Mouse (Mus musculus) thymus, postnatal 4 days (tissue): ENCODE measurements around the gene Sdk1.

Experiments used
- DNase-seq: peaks from one replicate; pipeline ENCODE4 v3.0.0; 2021

The Sdk1 gene

DNA sequence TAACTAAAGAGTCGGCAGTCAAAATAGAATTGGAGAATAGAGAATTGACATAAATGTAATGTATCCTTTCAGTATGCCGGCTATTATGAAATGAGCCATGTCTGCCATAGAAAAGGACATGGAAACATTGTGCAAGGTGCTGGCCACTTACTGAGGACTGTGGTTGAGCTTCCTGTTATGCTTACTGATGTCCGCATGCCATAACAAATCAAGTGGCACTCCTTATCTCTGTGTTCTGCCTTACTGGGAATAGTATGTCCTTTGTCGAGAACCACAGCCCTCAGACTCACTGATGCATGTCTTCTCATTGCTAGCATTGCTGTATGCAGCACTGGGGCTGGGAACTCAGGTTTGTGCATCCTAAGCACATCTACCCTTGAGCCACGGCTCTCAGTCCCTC is 541.0 kb downstream of the Sdk1 start:
- DNase-seq = no peak

- no peak for DNase-seq
These were observed 542.2 kb downstream of the Sdk1 start for GRCm38 (mm10) chr5:141783516-141783915.

DNA sequence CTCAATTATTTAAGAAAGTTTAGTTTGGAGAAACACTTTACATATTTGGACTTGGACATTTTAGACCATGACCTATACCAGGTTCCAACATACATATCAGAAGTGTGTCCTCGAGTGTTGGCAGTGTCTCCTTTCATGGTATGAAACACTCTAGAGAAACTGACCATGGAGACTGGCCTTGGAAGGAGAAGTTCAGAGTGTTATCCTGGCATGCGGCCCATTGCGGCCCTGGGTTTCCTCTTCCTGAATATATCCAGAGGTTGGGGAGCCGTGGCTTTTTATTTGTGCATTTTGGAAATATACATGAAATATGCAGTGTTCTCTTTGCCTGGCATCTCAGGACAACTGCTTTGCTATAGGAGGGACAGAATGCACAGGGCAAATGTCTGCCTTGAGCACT is 552.6 kb downstream of the Sdk1 start:
- DNase-seq = no peak

DNA sequence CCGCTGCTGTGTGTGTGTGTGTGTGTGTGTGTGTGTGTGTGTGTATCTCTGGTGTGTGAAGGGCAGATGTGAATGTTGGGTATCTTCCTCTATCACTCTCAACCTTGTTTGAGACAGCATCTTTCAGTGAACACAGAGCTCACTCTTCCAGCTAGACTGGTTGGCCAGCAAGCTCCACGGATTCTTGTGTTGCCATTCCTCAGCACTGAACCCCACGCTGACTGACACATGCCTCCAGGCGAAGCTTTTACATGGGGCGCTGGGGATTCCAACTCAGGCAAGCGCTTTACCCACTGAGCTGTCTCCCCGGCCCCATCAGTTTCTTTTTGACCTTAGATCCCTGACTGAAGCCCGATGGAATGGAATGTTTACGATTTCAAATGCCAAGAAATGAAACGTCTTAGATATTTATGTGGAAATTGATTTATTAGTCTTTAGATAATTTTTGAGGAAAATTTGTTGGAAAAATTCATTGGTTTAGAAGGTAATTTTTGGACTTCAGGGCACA is 582.6 kb downstream of the Sdk1 start:
- DNase-seq = no peak

GRCm38 (mm10) chr5:141824739-141825379 is 583.6 kb downstream of the Sdk1 start:
- DNase-seq = no peak

GRCm38 (mm10) chr5:141835566-141835965 is 594.3 kb downstream of the Sdk1 start:
- DNase-seq = no peak

- no peak for DNase-seq
These were observed 595.7 kb downstream of the Sdk1 start for GRCm38 (mm10) chr5:141836892-141837455.

DNA sequence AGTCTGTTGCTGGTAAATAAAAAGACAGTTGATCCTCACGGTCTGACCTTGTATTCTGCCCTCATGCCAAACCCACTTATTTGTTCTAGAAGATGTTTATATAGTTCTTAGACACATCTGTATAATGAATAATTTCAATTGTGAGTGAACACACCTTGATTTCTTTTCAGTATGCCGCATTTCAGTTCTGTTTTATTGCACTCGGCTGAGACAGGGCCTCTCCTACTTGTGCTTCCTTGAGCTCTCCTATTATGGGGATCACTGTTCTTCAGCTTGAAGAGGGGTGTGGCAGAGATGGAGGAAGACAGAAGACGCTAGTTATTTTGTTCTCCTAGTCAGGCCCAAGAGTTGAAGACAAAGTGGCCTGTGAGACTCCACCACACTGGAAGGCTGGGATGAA is 603.4 kb downstream of the Sdk1 start:
- DNase-seq = no peak

DNA sequence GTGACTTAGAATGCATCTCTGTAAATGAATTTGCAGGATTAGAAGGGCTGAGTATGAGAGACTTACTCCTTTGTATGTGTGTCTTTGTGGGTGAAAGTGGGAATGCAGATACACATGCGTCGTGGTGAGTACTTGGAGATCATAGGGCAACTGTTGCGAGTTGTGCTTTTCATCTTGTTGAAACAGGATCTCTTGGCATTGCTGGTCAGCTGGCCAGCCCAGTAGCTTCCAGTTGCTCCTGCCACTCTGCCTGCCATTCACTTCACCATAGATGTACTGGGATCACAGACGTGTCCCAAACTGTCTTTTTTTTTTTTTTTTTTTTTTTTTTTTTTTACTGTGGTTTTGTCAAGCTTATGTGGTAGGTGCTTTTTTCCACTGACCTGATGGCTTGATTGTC is 606.4 kb downstream of the Sdk1 start:
- DNase-seq = no peak

GRCm38 (mm10) chr5:141852175-141852574 is 610.9 kb downstream of the Sdk1 start:
- no peak for DNase-seq

GRCm38 (mm10) chr5:141856447-141856846 is 615.2 kb downstream of the Sdk1 start:
- no peak for DNase-seq

DNA sequence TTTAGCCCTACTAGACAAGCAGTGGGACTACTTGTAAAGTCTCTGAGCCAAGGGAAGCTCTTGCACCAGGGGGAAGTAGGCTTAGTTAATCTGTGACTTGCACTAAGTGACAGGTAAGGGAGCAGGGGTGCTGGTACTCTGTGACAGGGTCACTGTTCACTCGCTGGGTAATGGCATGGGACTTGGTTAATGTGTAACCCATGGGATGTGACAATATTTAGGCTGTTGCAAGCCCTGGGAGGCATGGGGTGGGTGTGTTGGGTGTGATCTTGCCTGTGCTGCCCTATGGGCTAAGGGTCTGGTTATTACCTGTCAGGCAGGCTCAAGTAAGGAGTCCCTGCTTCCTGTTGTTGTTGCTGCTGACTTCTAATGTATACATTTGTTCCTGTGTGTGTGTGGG is 616.5 kb downstream of the Sdk1 start:
- no peak for DNase-seq

DNA sequence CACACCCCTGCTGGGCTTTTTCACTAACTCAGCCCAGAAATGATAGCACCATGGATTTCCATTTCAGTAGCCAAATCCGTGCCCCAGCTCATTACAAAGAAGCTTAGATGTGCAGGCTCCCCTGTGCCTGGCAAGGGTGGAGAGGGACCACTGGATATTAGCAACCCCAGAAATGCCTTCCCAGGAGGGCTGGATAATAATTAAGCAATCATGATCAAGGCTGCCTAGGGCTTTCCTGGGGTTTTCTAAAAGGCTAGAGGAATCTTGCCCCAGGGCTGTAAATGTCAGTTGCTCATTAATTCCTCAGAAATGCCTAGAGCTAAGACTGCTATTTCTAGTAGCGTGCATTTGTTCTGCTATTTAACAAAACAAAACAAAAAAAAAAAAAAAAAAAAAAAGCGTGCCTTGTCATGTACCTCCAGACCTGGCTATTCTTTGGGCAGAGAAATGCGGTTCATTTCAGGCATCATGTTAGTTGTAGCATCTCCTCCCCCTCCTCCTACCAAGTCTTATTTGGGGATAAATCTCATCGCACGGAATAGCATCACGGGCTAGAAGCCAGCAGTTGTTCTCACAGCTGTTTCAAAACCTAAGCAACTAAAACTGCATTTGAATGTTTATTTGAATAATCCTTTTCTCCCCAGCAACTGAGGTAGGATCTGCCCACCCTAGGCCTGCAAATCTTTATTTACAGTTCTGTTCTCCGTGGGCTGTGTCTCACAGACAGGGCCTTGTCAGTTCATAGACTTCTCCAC is 617.3 kb downstream of the Sdk1 start:
- no peak for DNase-seq

DNA sequence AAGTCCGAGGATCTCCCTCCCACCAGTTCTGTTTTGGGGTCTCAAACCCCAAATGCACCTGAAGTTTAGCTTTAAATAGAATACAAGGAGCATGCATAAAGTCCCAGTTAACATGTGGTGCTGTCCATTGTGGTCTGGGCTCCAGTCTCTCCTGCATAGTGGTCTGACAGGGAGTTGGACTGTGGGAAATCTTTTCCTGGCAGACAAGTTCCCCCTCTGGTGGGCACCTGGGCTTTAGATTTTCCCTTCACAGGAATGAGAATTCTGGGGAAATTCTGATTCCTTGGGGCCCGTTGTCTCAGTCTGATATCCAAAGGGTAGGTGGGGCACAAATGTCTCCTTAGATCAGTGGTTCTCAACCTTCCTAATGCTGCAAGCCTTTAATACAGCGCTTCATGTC is 624.8 kb downstream of the Sdk1 start:
- DNase-seq = no peak

DNA sequence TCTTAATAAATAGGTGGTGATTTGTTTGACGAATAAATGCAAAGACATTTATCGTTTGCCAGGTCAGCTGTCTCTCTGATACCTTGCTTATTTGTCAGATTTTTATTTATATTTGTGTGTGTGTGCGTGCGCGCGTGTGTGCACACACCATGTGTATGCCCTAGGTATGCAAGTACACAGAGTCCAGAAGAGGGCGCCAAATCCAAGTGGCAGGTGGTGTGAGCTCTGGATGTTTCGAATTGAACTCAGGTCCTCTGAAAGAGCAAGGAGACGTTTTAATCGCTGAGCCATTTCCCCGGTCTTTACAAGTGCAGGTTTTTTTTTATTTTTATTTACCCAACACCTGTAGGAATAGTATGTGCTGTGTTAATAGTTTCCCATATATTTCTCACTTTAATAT is 632.5 kb downstream of the Sdk1 start:
- peak; percentile 15 for DNase-seq

GRCm38 (mm10) chr5:141880661-141881060 is 639.4 kb downstream of the Sdk1 start:
- no peak for DNase-seq

DNA sequence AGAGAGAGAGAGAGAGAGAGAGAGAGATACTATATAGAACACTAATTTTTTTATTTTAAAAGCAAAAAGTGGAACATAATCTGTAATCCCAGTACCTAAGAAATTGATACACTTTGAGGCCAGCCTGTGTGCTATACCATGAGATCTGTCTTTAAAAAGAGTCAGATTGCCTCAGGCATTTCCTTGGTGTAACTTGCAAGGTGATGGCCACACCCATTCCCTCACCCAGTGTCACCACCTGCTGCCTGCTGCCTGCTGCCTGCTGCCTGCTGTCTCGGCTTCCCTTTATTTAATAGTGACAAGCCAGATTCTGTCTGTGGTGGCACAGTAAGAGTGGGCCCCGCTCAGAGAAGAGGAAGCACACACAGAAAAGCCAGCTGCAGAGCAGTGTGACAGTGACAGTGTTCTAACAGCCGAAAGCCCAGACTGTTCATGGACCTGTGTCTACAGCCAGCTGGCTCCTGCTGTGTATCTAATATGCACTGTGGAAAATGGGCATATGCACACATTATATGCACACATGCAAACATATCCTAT is 642.9 kb downstream of the Sdk1 start:
- DNase-seq = peak; percentile 9

- no peak for DNase-seq
These were observed 644.7 kb downstream of the Sdk1 start for GRCm38 (mm10) chr5:141886006-141886405.

GRCm38 (mm10) chr5:141889766-141890165 is 648.5 kb downstream of the Sdk1 start:
- DNase-seq = no peak

GRCm38 (mm10) chr5:141896402-141896801 is 655.1 kb downstream of the Sdk1 start:
- no peak for DNase-seq

GRCm38 (mm10) chr5:141897481-141897880 is 656.2 kb downstream of the Sdk1 start:
- DNase-seq = no peak

DNA sequence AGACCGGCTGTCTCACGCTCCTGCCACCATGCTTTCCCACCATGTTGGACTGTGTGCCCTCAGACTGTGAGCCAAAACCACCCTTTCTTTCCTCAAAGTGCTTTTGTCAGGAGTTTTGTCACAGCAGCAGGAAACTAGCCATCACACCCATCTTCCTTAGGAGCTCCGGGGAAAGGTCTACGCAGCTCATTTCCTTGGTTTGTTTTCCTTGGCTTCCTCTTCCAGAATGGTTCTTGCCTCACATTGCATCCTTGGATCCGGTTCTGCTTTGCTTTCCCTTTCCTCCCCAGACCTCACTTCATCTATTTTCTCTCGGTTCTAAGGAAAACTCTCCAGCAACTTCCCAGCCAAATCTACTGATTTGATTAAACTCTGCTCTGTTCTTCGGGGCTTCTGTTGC is 658.5 kb downstream of the Sdk1 start:
- no peak for DNase-seq

DNA sequence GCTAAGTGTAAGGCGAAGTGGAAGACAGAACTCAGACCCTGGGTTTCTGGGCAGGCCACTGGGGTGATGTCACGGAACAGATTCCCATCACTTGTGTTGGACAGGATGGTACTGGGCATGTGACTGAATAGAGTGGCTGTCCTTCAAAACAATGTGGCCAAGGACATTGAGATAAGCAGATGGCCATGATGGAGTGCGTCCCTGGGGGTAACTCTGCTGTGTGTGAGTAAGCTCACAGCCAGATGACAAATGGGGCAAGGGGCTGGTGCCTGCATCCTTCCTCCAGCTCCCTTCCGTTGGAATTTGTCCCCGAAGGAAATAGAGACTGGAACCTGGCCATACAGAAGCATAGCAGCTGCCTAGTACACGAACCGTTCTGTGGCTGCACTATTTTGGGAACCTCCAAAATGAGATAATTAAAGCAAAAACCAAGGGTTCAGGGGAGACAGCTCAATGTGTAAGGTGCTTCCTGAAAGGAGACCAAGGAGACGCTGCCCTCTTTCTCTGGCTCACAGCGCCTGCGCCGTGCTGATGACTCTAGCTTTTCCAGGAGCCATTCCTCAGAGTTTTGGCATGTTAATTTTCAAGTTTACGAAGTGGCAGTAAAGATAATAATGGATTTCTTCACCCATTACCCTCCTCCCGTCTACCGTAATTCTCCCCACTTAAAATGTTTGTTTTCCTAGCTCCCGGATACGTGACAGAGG is 661.4 kb downstream of the Sdk1 start:
- DNase-seq = no peak
